Mouse (Mus musculus): Measurements from ENCODE around the gene 5730522E02Rik.

- TF ChIP-seq POLR2A (IDR thresholded peaks at IDR 0.05; ENCODE audit: insufficient read length, low read depth) (no peak), E2F4 (IDR thresholded peaks at IDR 0.05; ENCODE audit: insufficient read depth) (no peak), POLR2AphosphoS2 (IDR thresholded peaks at IDR 0.05; ENCODE audit: insufficient read length, low read depth) (no peak), MYOG (IDR thresholded peaks at IDR 0.05; ENCODE audit: control insufficient read depth in 1 of 3, insufficient read depth in 1 of 3, insufficient read length in 2 of 3, low read depth in 2 of 3) (no peak), MYOD1 (IDR thresholded peaks at IDR 0.05; ENCODE audit: control insufficient read depth in 1 of 3, insufficient read length in 2 of 3, low read depth in 2 of 3) (no peak), TCF12 (IDR thresholded peaks at IDR 0.05; ENCODE audit: insufficient read depth, poor library complexity, severe bottlenecking) (no peak), SRF (IDR thresholded peaks at IDR 0.05; ENCODE audit: control insufficient read depth, insufficient read length, low read depth) (no peak), TCF3 (IDR thresholded peaks at IDR 0.05; ENCODE audit: insufficient read length, low read depth) (no peak), MAX (IDR thresholded peaks at IDR 0.05; ENCODE audit: low read depth) (no peak), USF1 (IDR thresholded peaks at IDR 0.05; ENCODE audit: low read depth) (no peak)
Observed at GRCm38 (mm10) chr11:26061471-26062137, 149.0 kb downstream of the 5730522E02Rik start.

All from myocyte (in vitro differentiated cells).